Mouse (Mus musculus) Patski (cell line): ENCODE results near the gene Ttc34. TPM values are rescaled to one million over a fixed set of nuclear protein-coding genes. Genes with fewer than 3 reads are reported as not detected.

Experiments
- ATAC-seq: fragments of 100-300 bp; one replicate; pipeline ENCODE4 v1.8.0; 2021
- CTCF ChIA-PET: fragments of 350-600 bp; sonication (Branson Sonifier 250); formaldehyde crosslinking; loops from one replicate; lab custom pipeline; 2022; ENCODE audit warnings: inconsistent platforms; lab: Charles Lee
- POLR2A ChIA-PET: fragments of 350-600 bp; sonication (Branson Sonifier 250); formaldehyde crosslinking; loops from one replicate; lab custom pipeline; 2022; ENCODE audit warnings: antibody characterized with exemption, inconsistent platforms; lab: Charles Lee
- DNase-seq: peaks from one replicate; pipeline ENCODE4 v3.0.0-alpha.2; 2011; ENCODE audit warnings: low read depth, low spot score
- H3K27me3 ChIP-seq: fragments of 371-371 bp; one replicate; pipeline ENCODE4 v1.5.1; 2021
- CTCF ChIP-seq: fragments of 100-300 bp; IDR thresholded peaks from one replicate; pipeline ENCODE4 v1.5.1; 2021
- in situ Hi-C: fragments of 300-500 bp; cut with MboI; formaldehyde crosslinking; loops from 3 replicates; pipeline ENCODE4 v1.11.1; 2018; ENCODE audit warnings: low pct_unique_long_range_greater_than_20kb, mixed read lengths
- polyA plus RNA-seq: library from polyadenylated mRNA; unstranded; gene quantifications from one replicate; pipeline ENCODE4 v1.2.3, GENCODE M21; 2021

Ttc34 gene
- polyA plus RNA-seq, 1 experiment from 2014 or later: not detected

GRCm38 (mm10) chr4:154911644-154912043 lies 74.4 kb downstream of the Ttc34 start:
- no peaks in the 10 kb centered on the region for H3K27me3 ChIP-seq
- TF ChIP-seq CTCF: no peak
- ChIA-PET CTCF (no interaction called here), POLR2A (no interaction called here)
- DNase-seq: no peak
- in situ Hi-C loops: no loop called here
- no peak for ATAC-seq

GRCm38 (mm10) chr4:154913845-154914244 lies 76.6 kb downstream of the Ttc34 start:
- ChIA-PET CTCF (no interaction called here), POLR2A (no interaction called here)
- DNase-seq: no peak
- in situ Hi-C loops: no loop called here
- ATAC-seq: no peak
- no peak for TF ChIP-seq CTCF
- no peaks in the 10 kb centered on the region for H3K27me3 ChIP-seq

GRCm38 (mm10) chr4:154914252-154914651 lies 77.0 kb downstream of the Ttc34 start:
- TF ChIP-seq CTCF: no peak
- ATAC-seq: no peak
- DNase-seq: no peak
- ChIA-PET CTCF (no interaction called here), POLR2A (no interaction called here)
- H3K27me3 ChIP-seq: no peaks in the 10 kb centered on the region
- in situ Hi-C loops: no loop called here

GRCm38 (mm10) chr4:154914707-154915106 lies 77.4 kb downstream of the Ttc34 start:
- no peaks in the 10 kb centered on the region for H3K27me3 ChIP-seq
- DNase-seq: no peak
- ChIA-PET CTCF (no interaction called here), POLR2A (no interaction called here)
- no peak for ATAC-seq
- no peak for TF ChIP-seq CTCF
- in situ Hi-C loops: no loop called here

GRCm38 (mm10) chr4:154915286-154915685 lies 78.0 kb downstream of the Ttc34 start:
- POLR2A ChIA-PET: no interaction called here
- no peaks in the 10 kb centered on the region for H3K27me3 ChIP-seq
- no peak for TF ChIP-seq CTCF
- CTCF ChIA-PET: no interaction called here
- no peak for DNase-seq
- no peak for ATAC-seq
- in situ Hi-C loops: no loop called here

- H3K27me3 ChIP-seq: no peaks in the 10 kb centered on the region
- ATAC-seq (no peak), DNase-seq (no peak)
- in situ Hi-C loops: no loop called here
- ChIA-PET POLR2A (no interaction called here), CTCF (no interaction called here)
- no peak for TF ChIP-seq CTCF
Measured at GRCm38 (mm10) chr4:154916662-154917061, 79.4 kb downstream of the Ttc34 start.

Other genes with a start within 250 kb of the Ttc34 start
- not detected for gene Prdm16, start 200.6 kb upstream of the Ttc34 start, polyA plus RNA-seq
- gene Actrt2, start 169.6 kb upstream of the Ttc34 start, polyA plus RNA-seq: not detected
- not detected for gene Mmel1, start 32.1 kb downstream of the Ttc34 start, polyA plus RNA-seq
- 31.6 TPM for gene Fam213b, start 61.7 kb downstream of the Ttc34 start, polyA plus RNA-seq
- gene Tnfrsf14, start 91.1 kb downstream of the Ttc34 start, polyA plus RNA-seq: 0.13 TPM
- gene Hes5, start 123.5 kb downstream of the Ttc34 start, polyA plus RNA-seq: not detected
- gene Pank4, start 126.7 kb downstream of the Ttc34 start, polyA plus RNA-seq: 29.1 TPM
- 0.49 TPM for gene Plch2, start 219.3 kb downstream of the Ttc34 start, polyA plus RNA-seq
- gene Pex10, start 229.6 kb downstream of the Ttc34 start, polyA plus RNA-seq: 6.6 TPM
- gene Rer1, start 248.9 kb downstream of the Ttc34 start, polyA plus RNA-seq: 91.9 TPM
- 3.6 TPM for gene Morn1, start 249.1 kb downstream of the Ttc34 start, polyA plus RNA-seq